Mouse (Mus musculus): ENCODE data around the gene Rad51c.
"Not testable (repeated sequence)": the region's sequence is repeated elsewhere in the genome, so short reads cannot be mapped to it uniquely, and the experiment has no call there.

The Rad51c gene

DNA sequence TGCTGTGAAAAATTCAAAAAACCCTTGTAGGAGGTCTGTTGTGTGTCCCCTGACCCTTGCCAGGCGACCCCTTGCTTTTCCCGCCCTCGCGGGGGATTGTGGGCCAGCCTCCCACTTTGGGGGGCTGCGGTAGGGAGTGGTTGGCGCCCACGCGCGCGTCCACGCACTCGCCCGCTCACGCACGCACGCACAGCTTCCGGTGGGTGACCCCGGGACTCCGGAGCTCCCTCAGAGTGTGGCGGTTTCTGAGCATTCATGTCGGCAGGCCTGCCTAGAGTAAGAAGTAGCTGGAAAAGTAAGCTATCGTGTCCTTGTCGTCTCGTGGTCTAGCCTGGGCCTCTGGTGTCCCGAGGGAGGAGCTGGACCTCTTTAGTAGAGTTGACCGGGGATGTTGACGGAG is at the start of gene Rad51c, which contains the start of gene Tex14:
Rad51c (minus strand) TSS at position 79 of the 400 bp plus-strand sequence.
Tex14 (plus strand) TSS at position 190 of the 400 bp plus-strand sequence.
- in situ Hi-C loops (cut with MboI, MseI): no loop called here

DNA sequence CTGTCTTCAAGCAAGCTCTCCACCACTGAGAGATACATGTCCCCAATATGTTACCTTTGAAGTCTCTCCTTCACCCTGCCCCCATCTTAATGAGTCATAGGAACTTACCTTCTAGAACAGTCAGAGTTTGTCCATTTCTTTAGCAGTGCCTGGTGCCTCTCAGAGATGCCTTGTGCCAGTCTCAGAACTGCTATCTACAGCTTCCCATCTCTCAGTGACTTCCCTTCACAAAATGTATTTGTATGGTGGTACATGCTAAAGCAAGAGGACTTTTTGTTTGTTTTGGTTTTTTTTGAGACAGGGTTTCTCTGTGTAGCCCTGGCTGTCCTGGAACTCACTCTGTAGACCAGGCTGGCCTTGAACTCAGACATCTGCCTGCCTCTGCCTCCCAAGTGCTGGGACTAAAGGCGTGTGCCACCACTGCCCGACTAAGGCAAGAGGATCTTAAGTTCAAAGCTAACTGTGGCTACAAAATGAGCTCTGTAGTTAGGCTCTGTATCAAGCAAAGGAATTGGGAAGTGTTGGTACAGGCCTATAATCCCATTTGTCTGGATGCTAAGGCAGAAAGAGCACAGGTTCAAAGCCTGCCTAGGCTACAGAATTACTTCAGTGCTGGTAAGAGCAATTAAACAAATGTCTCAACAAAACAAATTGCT is 49.4 kb upstream of the Rad51c start:
- in situ Hi-C loops (cut with MboI, MseI): no loop called here

DNA sequence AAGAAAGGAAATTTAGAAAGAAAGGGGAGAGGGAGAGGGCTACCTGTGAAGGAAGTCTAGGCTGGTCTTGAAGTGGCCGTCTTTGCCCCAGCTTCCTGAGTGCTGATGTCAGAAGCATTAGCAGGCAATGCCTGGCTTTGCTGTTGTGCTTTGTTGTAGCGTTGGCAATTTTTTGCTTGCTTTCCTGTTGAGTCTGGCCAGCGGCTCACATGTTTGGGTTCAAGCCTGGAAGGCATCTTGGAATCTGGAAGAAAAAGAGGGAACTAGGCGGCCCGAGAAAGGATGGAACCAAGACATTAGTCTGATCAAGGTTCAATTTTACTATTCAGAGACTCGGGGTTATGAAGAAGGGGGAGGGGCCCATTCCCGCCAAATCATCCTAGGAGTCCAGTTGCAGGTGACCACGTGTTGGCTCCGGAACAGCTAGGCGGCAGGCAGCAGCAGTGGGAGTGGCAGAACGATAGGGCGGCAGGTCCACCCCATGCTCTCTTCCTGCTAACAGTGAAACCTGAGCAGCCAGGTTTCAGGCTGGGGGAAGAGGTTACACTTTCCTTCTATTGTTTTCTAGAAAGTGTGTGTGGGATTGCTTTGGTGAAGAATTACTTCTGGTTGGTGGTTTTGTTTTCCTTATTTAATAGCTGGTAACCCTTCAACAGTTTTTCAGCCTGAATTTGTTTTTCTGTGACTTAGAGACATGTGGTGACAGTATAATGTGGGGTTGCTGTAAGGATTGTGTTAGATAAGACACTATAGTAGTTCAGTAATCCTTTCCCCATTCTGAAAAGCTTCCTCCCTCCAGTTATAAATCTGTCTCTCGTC is 48.7 kb upstream of the Rad51c start:
- in situ Hi-C loops (cut with MboI, MseI): no loop called here

DNA sequence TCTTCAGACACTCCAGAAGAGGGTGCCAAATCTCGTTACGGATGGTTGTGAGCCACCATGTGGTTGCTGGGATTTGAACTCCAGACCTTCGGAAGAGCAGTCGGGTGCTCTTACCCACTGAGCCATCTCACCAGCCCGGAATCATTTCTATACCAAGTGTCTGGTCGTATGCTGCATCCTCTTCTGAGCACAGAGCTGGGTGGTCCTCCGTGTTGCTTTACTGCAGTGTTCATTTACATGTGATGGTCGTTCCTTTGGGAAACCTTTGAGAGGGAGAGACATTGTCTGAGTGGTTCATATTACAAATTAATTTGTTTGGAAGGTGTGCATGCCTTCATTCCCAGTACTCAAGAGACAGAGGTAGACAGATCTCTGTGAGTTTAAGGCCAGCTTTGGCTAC is 48.0 kb upstream of the Rad51c start:
- in situ Hi-C loops (cut with MboI, MseI): not testable (repeated sequence)

DNA sequence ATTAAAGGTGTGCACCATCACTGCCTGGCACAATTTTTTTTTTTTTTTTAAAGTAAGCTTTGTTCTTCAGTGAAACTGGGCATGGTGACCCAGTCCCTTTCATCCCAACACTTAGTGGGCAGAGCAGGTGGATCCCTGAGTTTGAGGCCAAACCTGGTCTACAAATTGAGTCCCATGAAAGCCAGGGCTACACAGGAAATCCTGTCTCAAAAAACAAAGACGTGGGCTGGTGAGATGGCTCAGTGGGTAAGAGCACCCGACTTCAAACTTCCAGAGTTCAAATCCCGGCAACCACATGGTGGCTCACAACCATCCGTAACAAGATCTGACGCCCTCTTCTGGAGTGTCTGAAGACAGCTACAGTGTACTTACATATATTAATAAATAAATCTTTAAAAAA is 45.1 kb upstream of the Rad51c start:
- in situ Hi-C loops (cut with MboI, MseI): not testable (repeated sequence)

DNA sequence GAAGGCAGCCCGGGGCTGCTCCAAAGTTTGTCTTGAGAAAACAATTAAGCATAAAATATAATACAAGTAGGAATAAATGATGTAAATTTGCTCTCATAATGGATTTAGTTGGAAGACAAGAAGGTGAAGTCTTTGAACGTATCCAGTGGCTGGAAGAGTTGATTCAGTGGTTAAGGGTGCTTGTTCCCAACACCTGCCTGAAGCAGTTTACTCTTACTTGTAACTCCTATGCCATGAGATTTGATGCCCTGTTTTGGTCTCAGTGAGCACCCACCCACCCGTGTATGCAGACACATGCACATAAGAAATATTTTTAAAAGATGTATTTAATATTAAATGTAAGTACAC is 44.4 kb upstream of the Rad51c start:
- in situ Hi-C loops (cut with MboI, MseI): no loop called here

DNA sequence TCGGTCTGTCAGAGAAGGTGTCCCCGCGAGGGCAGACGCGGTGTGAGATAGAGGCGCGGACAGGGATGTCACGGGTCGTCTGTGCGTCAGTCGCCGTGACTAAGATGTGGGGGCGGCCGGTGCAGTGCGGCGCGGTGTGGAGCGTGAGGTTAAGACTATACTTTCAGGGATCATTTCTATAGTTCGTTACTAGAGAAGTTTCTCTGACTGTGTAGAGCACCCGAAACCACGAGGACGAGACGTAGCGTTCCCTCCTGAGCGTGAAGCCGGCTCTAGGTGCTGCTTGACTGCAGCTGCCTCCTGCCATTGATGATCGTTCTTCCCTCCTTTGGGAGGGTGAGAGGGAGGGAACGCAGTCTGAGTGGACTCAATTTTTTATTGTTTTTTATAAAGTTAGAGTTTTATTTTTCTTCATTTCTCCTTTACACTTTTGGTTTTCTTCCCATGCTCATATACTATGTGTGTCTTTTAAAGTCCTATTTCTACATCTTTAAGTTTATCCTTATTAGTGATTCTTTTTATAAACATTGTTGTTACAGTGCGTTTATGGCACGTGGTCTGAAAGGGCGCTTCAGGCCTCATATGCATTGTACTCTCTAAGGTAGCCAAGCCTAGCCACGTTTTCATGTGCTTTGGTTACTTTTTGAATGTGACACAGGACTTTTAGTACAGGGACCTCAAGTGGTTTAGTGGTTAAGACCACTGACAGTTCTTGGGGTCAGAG is 43.9 kb upstream of the Rad51c start:
- in situ Hi-C loops (cut with MboI, MseI): not testable (repeated sequence)

DNA sequence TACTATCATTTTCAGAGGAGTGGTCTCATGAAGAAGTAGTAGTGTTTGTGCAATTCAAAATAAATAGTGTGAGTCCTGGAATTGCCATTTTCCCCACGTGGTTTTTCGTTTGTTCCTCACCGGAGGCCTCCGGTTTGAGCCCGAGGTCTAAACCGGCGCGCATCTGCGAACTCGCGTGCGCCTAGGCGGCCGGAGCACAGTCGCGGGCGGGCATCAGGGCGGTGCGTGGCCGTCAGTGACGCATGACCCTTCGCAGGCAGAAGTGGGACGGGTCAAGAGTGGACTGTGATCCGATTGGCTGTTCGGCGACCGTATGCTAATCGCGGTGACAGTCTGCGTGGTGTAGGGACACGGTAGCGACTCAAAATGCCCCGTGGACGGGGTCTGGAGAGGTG is 43.3 kb upstream of the Rad51c start:
- in situ Hi-C loops (cut with MboI, MseI): not testable (repeated sequence)

DNA sequence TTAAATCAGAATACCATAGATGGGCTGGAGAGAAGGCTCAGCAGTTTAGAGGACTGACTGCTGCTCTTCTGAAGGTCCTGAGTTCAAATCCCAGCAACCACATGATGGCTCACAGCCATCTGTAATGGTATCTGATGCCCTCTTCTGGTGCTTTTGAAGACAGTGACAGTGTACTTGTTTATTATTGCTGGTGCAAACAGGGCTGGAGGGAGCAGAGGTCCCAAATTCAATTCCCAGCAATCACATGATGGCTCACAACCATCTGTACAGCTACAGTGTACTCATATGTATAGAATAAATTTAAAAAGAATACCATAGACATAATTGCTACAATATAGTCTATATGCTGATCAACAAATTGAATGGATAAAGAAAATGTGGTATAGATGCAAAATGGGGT is 42.7 kb upstream of the Rad51c start:
- in situ Hi-C loops (cut with MboI, MseI): no loop called here

DNA sequence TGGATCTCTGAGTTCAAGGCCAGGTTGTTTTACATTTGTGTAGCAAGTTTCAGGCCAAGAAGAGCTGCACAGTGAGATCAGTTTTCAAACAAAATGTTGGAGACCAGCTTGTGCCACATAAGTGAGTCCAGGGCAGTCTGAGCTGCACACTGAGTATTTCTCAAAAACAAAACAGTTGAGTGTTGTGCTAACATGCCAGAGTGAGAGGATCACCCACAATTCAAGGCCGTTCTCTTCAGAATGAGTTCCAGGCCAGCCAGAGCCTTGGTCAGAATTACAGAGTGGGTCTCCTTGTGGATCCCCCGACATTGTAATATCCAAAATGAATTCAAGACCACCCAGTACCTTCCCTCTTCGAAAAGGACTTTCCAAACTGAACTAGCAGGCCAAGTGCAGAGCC is 41.4 kb upstream of the Rad51c start:
- in situ Hi-C loops (cut with MboI, MseI): no loop called here

DNA sequence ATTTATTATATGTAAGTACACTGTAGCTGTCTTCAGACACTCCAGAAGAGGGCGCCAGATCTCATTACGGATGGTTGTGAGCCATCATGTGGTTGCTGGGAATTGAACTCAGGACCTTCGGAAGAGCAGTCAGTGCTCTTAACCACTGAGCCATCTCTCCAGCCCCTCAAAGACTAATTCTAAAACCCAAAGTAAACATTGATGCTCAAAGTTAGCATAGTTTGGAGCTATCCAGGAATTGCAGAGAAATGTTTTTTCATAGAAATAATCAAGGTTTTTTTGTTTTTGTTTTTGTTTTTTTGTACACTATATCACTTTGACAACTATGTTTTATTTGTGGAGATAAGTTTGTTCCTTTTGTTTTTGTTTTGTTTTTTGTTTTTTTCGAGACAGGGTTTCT is 40.8 kb upstream of the Rad51c start:
- in situ Hi-C loops (cut with MboI, MseI): not testable (repeated sequence)

DNA sequence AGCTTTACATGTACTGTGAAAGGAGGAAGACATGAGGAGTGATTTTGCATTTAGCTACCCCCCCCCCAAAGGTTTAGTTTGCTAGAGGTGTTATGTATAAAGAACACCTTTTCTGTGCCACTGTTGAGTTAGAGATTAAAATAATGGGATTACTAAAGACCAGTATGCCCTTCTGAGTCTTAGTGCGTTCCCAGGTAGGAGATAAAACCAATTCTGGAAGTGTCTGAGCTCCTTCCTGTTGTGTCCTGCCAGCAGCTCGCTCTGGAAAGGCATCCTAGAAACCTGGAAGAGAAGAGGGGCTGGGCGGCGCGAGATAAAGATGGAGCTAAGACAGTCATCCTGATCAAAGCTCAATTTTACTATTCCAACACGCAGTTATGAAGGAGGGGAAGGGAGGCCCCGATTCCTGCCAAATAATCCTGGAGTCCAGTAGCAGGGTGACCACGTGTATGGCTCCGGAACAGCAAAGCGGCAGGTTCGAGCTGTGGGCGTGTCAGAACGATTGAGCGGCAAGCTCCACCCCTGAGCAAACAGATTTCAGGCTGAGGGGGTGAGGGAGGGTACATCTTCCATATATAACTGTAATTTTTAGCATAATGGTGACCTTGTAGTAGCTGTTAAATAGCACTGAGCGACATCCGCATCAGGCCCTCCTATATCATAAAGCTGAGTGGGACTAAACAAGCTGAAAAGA is 40.1 kb upstream of the Rad51c start:
- in situ Hi-C loops (cut with MboI, MseI): no loop called here

DNA sequence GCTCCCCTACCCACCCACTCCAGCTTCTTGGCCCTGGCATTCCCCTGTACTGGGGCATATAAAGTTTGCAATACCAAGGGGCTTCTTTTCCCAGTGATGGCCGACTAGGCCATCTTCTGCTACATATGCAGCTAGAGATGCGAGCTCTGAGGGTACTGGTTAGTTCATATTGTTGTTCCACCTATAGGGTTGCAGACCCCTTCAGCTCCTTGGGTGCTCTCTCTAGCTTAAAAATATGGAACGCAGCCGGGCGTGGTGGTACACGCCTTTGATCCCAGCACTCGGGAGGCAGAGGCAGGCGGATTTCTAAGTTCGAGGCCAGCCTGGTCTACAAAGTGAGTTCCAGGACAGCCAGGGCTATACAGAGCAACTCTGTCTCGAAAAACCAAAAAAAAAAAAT is 39.3 kb upstream of the Rad51c start:
- in situ Hi-C loops (cut with MboI, MseI): not testable (repeated sequence)

DNA sequence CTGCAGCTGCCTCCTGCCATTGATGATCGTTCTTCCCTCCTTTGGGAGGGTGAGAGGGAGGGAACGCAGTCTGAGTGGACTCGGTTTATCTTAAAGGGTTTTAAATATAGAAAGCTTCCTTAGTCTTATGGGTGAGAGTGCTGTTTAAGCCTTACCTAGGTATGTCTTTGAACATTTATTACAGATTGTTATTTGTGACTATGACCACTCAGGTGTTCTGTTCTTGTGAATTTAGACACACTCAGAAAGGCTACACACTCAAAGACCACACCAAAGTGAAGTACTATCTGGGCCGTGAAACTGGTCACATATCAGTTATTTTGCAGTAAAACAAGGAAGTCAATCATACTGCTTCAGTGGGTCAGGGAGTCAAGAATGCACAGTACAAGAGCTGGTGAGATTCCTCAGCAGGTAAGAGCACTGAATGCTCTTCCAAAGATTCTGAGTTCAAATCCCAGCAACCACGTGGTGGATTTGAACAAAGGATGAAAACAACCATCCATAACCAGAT is 38.7 kb upstream of the Rad51c start:
- in situ Hi-C loops (cut with MboI, MseI): no loop called here

DNA sequence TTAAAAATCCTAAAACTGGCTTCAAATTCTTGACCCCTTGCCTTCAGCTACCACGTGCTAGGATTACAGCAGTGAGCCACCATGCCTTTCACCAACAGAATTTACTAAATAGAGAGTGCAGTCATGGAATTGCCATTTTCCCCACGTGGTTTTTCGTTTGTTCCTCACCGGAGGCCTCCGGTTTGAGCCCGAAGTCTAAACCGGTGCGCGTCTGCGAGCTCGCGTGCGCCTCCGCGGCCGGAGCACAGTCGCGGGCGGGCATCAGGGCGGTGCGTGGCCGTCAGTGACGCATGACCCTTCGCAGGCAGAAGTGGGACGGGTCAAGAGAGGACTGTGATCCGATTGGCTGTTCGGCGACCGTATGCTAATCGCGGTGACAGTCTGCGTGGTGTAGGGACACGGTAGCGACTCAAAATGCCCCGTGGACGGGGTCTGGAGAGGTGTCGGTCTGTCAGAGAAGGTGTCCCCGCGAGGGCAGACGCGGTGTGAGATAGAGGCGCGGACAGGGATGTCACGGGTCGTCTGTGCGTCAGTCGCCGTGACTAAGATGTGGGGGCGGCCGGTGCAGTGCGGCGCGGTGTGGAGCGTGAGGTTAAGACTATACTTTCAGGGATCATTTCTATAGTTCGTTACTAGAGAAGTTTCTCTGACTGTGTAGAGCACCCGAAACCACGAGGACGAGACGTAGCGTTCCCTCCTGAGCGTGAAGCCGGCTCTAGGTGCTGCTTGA is 38.1 kb upstream of the Rad51c start:
- in situ Hi-C loops (cut with MboI, MseI): not testable (repeated sequence)

DNA sequence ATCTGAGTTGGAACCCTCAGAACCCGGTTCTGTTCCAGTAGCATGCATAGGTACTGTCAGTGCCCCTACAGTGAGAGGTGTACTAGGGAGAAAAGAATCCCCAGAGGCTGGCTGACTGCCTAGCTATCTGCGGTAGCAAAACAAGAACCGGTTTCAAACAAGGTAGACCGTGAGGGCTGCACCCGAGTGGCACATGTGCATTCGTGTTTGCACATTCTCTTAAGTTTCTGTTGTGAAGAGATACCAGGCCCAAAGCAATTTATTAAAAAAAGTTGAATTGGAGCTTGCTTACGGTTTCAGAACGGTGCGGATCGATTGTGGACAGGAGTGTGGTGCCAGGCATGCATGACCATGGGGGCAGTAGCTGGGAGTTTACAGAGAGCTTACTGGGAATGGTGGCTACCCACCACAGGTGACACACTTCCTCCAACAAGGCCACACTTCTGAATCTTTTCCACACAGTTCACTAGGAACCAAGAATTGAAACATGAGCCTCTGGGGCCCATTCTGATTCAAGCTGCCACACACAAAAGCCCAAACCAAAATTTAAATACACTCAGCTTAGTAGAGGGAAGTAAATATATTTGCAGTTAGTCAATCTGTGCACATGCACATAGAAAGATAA is 35.2 kb upstream of the Rad51c start:
- in situ Hi-C loops (cut with MboI, MseI): loop anchor here (10.0 kb wide), 1 partner anchor 85 kb away; no protein-coding TSS in a partner anchor

DNA sequence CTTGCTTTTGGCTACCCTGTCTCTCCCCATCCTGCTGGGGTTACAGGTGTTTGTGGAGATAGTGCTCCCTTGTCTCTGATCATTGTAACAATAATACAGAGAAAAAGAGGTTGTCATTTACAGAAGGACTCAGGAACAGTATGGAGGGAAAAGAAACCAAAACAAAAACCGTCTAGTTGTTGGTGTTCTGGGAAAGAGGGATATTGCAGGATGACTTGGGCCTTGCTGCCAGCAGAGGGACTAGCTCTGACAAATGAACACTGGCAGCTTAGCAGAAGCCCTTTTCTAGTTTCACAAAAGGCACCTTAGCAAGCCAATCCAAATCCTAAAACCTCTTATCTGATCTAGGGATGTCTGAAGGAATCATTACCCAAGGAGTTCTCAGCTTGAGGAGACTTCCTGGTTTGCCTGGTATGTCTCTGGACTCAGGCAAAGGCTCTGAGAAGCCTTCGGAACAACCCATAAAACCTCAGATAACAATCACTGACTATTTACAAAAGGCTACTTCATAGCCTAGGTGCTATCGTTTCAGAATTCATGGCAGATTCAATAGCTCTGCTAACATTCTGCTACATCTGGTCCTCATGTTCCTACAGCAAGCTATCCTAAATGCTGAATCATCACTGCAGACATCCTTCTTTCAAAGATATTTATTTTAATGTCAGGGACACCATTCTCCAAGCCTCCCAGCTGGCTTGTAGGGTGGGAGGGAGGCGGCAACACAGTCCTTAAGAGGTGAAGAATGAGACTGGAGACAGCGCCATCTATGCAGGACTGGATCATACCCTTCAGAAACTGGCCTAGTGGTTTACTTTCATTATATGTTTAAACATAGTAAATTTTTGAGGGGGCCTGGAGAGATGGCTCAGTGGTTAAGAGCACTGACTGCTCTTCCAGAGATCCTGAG is 31.8 kb upstream of the Rad51c start:
- in situ Hi-C loops (cut with MboI, MseI): loop anchor here (10.0 kb wide), 1 partner anchor 88 kb away; no protein-coding TSS in a partner anchor

DNA sequence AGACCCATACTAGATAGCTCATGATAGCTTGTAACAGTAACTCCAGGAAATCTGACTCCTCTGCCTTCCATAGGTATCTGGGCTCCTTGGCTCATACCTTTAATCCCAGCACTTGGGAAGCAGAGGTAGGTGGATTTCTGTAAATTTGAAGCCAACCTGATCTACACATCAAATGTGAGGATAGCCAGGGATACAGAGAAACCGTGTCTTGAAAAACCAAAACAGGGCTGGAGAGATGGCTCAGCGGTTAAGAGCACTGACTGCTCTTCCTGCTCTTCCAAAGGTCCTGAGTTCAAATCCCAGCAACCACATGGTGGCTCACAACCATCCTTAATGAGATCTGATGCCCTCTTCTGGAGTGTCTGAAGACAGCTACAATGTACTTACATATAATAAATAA is 30.4 kb upstream of the Rad51c start:
- in situ Hi-C loops (cut with MboI, MseI): loop anchor here (10.0 kb wide), 1 partner anchor 90 kb away; no protein-coding TSS in a partner anchor

Data from T-helper 1 cell (primary cell).